Mouse (Mus musculus): ENCODE data around the gene Plpp6.

DNA sequence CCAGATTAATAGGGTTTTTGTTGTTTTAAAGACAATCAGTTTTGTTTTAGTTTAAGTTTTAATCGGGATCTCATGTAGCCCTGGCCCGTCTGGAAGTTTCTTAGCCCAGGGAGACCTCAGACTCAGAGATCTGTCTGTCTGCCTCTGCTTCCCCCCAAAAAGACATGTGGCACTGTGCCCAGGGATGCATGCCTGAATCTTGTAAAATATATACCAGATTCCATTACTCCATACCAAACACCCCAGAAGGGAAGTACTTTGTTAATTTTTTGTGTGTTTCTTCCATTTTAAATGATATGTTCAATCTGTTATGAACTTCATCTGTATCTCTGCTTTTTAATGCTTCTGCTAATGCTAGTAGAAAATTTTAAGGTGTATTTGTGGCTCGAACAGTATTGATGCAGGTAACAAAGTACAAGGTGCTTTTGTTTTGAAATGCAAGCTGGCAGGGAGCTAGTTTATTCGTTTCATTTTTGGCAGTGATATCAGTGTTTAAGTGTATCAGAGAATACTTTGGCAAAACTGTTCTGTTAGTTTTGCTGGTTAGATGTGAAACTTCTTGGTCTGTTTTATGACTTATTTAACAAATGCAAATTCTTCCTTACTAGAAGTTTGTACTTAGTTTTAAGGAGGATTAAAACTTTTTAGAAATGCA, 34.4 kb downstream of the Plpp6 start:
- no peak for TF ChIP-seq EP300 (IDR thresholded peaks at IDR 0.05; ENCODE audit: low read depth)
- TF ChIP-seq CTCF (IDR thresholded peaks at IDR 0.05; ENCODE audit: low read depth), result no peak

All from heart, postnatal 0 days (tissue).